Mouse (Mus musculus): ENCODE measurements at regions not wholly inside any gene's neighbourhood (a gene's known extent, or its start where the extent isn't known, plus 50 kb on each side); places are given as distances from the start of the nearest gene placed in this dataset.

DNA sequence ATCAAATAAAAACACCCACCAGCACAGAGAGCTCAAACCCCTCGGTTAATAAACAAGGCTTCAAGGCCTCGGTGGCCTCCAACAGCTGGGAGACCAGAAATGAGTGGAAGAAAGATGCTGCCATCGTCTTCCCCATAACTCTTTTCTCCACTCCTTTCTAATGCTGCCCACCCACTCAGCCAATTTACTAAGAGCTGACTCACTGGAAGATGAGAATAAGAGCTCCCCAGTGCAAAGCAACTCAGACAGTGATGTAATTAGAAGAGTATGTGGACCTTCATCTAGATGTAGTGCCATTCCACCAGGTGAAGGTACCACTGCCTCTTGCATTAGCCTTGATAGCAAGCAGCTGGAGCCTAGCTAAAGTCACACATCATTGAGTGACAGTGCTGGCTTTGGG lies 301.1 kb downstream of the Prr30 start:
- TF ChIP-seq CTCF (conservative IDR thresholded peaks at IDR 0.05; ENCODE audit: low read length) (no peak), POU5F1 (IDR thresholded peaks at IDR 0.05; ENCODE audit: borderline replicate concordance, low read length) (no peak)

Measured in E14TG2a.4 (cell line).